Mouse (Mus musculus) CD4-positive helper T cell, adult 2 months (primary cell): ENCODE results near the gene Scamp4.

Source experiments
- DNase-seq: peaks from one replicate; pipeline ENCODE4 v3.0.0-alpha.2; 2012; ENCODE audit warnings: low read depth, missing footprints, low spot score

Gene Scamp4

GRCm38 (mm10) chr10:80602698-80603325, at the start of gene Scamp4, which contains the start of gene Adat3:
Scamp4 (plus strand) TSS chr10:80602872.
Adat3 (plus strand) TSS chr10:80602880.
- peak; percentile 96 for DNase-seq

GRCm38 (mm10) chr10:80553575-80553974, 49.1 kb upstream of the Scamp4 start:
- no peak for DNase-seq

GRCm38 (mm10) chr10:80553997-80554396, 48.7 kb upstream of the Scamp4 start:
- DNase-seq, result no peak

- DNase-seq, result peak; percentile 50
These were observed 45.2 kb upstream of the Scamp4 start for GRCm38 (mm10) chr10:80557346-80557965.

- DNase-seq, result no peak
These were observed 43.2 kb upstream of the Scamp4 start for GRCm38 (mm10) chr10:80559431-80559830.

- DNase-seq, result no peak
These were observed 42.1 kb upstream of the Scamp4 start for GRCm38 (mm10) chr10:80560621-80561020.

GRCm38 (mm10) chr10:80561116-80561944, 41.3 kb upstream of the Scamp4 start, which contains the start of gene Rexo1:
Rexo1 (minus strand) TSS chr10:80561560.
- peak; percentile 94 for DNase-seq

- DNase-seq, result peak; percentile 83
These were observed 36.1 kb upstream of the Scamp4 start for GRCm38 (mm10) chr10:80566375-80567092.

- no peak for DNase-seq
These were observed 33.8 kb upstream of the Scamp4 start for GRCm38 (mm10) chr10:80568876-80569275.

- peak; percentile 44 for DNase-seq
These were observed 33.0 kb upstream of the Scamp4 start for GRCm38 (mm10) chr10:80569664-80570066.

GRCm38 (mm10) chr10:80570419-80570818, 32.3 kb upstream of the Scamp4 start:
- DNase-seq, result no peak

GRCm38 (mm10) chr10:80570871-80571836, 31.5 kb upstream of the Scamp4 start:
- no peak for DNase-seq

GRCm38 (mm10) chr10:80572477-80572876, 30.2 kb upstream of the Scamp4 start:
- DNase-seq, result no peak

- no peak for DNase-seq
These were observed 28.7 kb upstream of the Scamp4 start for GRCm38 (mm10) chr10:80573944-80574343.

- no peak for DNase-seq
These were observed 27.8 kb upstream of the Scamp4 start for GRCm38 (mm10) chr10:80574896-80575295.

- DNase-seq, result no peak
These were observed 26.7 kb upstream of the Scamp4 start for GRCm38 (mm10) chr10:80575925-80576324.

- peak; percentile 80 for DNase-seq
These were observed 26.1 kb upstream of the Scamp4 start for GRCm38 (mm10) chr10:80576351-80577194.

- DNase-seq, result peak; percentile 99
These were observed 25.2 kb upstream of the Scamp4 start, which contains the start of gene Klf16 for GRCm38 (mm10) chr10:80577195-80578130. Klf16 (minus strand) TSS chr10:80577321.
